In the genomic region with DNA sequence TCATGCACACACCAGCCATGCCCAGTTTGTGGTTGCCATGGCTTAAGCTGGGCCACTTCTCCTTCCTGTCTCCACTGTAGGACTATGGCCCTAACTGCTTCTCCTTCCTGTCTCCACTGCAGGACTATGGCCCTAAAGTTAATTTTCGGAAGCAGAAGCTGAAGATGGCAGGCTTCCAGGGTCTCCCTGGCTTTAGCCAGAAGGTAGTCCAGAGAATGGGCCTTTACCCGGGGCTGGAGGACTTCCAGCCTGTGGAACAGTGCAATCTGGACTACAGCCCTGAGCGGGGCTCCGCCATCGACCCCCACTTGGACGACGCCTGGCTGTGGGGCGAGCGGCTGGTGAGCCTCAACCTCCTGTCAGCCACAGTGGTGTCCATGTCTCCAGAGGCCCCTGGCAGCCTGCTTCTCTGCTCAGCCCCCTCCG, we compare ENCODE assay signal across 9 mouse cellular contexts. TPM values are rescaled to one million over a fixed set of nuclear protein-coding genes. Genes with fewer than 3 reads are reported as not detected.
DNase-seq lines count a peak whose midpoint lies in the region; ATAC-seq and TF ChIP-seq lines count a peak whose summit lies in the region.
"Had no signal": no experiment of that assay in that cellular context is flagged by ENCODE, and none has a peak within 500 bp of the region (broad histone marks: within the 10 kb centered on the region; RNA-seq: fewer than 3 reads in every experiment).

No protein-coding gene starts in this region.

- 60% methylated on average over 10 of the region's 10 CpGs for WGBS in bone marrow, adult 2 months
- 88% methylated on average over 10 of the region's 10 CpGs for WGBS in forebrain, postnatal 0 days

- DNase-seq in cerebellum, adult 11 months, result peak; percentile 31
- DNase-seq in cerebellum, adult 8-10 months, result no peak
- peak; percentile 29 to 57 for DNase-seq in layer of hippocampus, postnatal 14 days (ENCODE audit: low spot score in 2 of 2)
- DNase-seq in layer of hippocampus, postnatal 36 days, result no peak
- DNase-seq in forebrain, postnatal 0 days, result no peak
- DNase-seq in frontal cortex, postnatal 25 days (ENCODE audit: low spot score in 2 of 2), result no peak

- H3K4me3 ChIP-seq in bone marrow, adult 2 months (replicated peaks; ENCODE audit: control insufficient read depth, low read depth, low read length), result peak overlapping the region; percentile 5
- no peak overlapping the region for H3K4me3 ChIP-seq in forebrain, postnatal 0 days (ENCODE audit: low read depth, low read length)
- H3K4me3 ChIP-seq: heart, embryonic 10.5 days had no signal

- no peak overlapping the region for H3K9ac ChIP-seq in forebrain, postnatal 0 days

- H3K27ac ChIP-seq in bone marrow, adult 2 months (ENCODE audit: control insufficient read depth, insufficient read depth, low read depth, low read length, poor library complexity), result peak overlapping the region; percentile 94
- H3K27ac ChIP-seq in forebrain, postnatal 0 days (ENCODE audit: low read depth, low read length), result no peak overlapping the region
- H3K27ac ChIP-seq: heart, embryonic 10.5 days had no signal

- peak; percentile 63 for ATAC-seq in granulocyte monocyte progenitor cell, adult 5-6 weeks (replicated peaks; ENCODE audit: poor library complexity, severe bottlenecking)
- ATAC-seq in forebrain, postnatal 0 days, result no peak

- no peak overlapping the region for H3K4me2 ChIP-seq in forebrain, postnatal 0 days (ENCODE audit: low read depth)

- no peak for TF ChIP-seq CTCF in bone marrow, adult 2 months (IDR thresholded peaks at IDR 0.05; ENCODE audit: control insufficient read depth, insufficient read depth, low read length)
- TF ChIP-seq CTCF in forebrain, postnatal 0 days (IDR thresholded peaks at IDR 0.05; ENCODE audit: low read depth), result no peak

- TF ChIP-seq POLR2A in bone marrow, adult 2 months (IDR thresholded peaks at IDR 0.05; ENCODE audit: borderline replicate concordance, control insufficient read depth, low read depth, low read length), result no peak

- H3K27me3 ChIP-seq in forebrain, postnatal 0 days (ENCODE audit: insufficient read depth, low read length), result no peaks in the 10 kb centered on the region

- peaks cover 34% of the 10 kb centered on the region for H3K36me3 ChIP-seq in forebrain, postnatal 0 days (ENCODE audit: insufficient read depth)

- H3K4me1 ChIP-seq in bone marrow, adult 2 months (ENCODE audit: control insufficient read depth, insufficient read depth, low read length), result peaks cover 5% of the 10 kb centered on the region
- H3K4me1 ChIP-seq in forebrain, postnatal 0 days (ENCODE audit: insufficient read depth), result peaks cover 10% of the 10 kb centered on the region; the same call in 1 of the 2 replicates

- no peaks in the 10 kb centered on the region for H3K9me3 ChIP-seq in forebrain, postnatal 0 days (ENCODE audit: low read length)

RNA-seq across cellular contexts. Expression of a gene that starts 4.1 kb away (rescaled TPM):
- 1 to 10 TPM; 8.4 to 10.0 TPM for total RNA-seq in layer of hippocampus, postnatal 14 days (2021)
- total RNA-seq in layer of hippocampus, postnatal 36 days (2021), result 10 to 100 TPM in 1 of 2 experiments, 1 to 10 TPM in 1; 9.8 to 10.2 TPM
- polyA plus RNA-seq in bone marrow, adult 2 months (2011; ENCODE audit: insufficient read depth, insufficient read length, low replicate concordance, missing spikeins), result 8.8 and 14.2 TPM in 2 replicates
- total RNA-seq in granulocyte monocyte progenitor cell, adult 5-6 weeks (2014; fragmentation: Nextera tagmentation), result 13.7 and 18.2 TPM in 2 replicates
- total RNA-seq in granulocyte monocyte progenitor cell, adult 5-6 weeks (2017), result 5.3 and 11.9 TPM in 2 replicates
- 12.7 and 16.1 TPM in 2 replicates for total RNA-seq in forebrain, postnatal 0 days (2014; rRNA removed)
- polyA plus RNA-seq in forebrain, postnatal 0 days (2015; fragmentation: Nextera tagmentation; extraction: Ambion mirVana), result 16.0 and 16.4 TPM in 2 replicates

RNA-seq across cellular contexts. Expression of a gene that starts 4.2 kb away (rescaled TPM):
- total RNA-seq in layer of hippocampus, postnatal 14 days (2021), result 10 to 100 TPM; 15.1 to 18.5 TPM
- total RNA-seq in layer of hippocampus, postnatal 36 days (2021), result 10 to 100 TPM; 14.5 to 17.3 TPM
- polyA plus RNA-seq in bone marrow, adult 2 months (2011; ENCODE audit: insufficient read depth, insufficient read length, low replicate concordance, missing spikeins), result 41.9 and 61.5 TPM in 2 replicates
- 31.5 and 33.0 TPM in 2 replicates for total RNA-seq in granulocyte monocyte progenitor cell, adult 5-6 weeks (2014; fragmentation: Nextera tagmentation)
- total RNA-seq in granulocyte monocyte progenitor cell, adult 5-6 weeks (2017), result 46.3 and 70.4 TPM in 2 replicates
- total RNA-seq in forebrain, postnatal 0 days (2014; rRNA removed), result 30.0 and 33.3 TPM in 2 replicates
- polyA plus RNA-seq in forebrain, postnatal 0 days (2015; fragmentation: Nextera tagmentation; extraction: Ambion mirVana), result 18.9 and 19.7 TPM in 2 replicates

RNA-seq across cellular contexts. Expression of a gene that starts 23.6 kb away (rescaled TPM):
- 10 to 100 TPM; 73.6 to 82.2 TPM for total RNA-seq in layer of hippocampus, postnatal 14 days (2021)
- total RNA-seq in layer of hippocampus, postnatal 36 days (2021), result 10 to 100 TPM; 64.0 to 75.6 TPM
- polyA plus RNA-seq in bone marrow, adult 2 months (2011; ENCODE audit: insufficient read depth, insufficient read length, low replicate concordance, missing spikeins), result 54.8 and 82.1 TPM in 2 replicates
- 156 and 159 TPM in 2 replicates for total RNA-seq in granulocyte monocyte progenitor cell, adult 5-6 weeks (2014; fragmentation: Nextera tagmentation)
- total RNA-seq in granulocyte monocyte progenitor cell, adult 5-6 weeks (2017), result 125 and 128 TPM in 2 replicates
- total RNA-seq in forebrain, postnatal 0 days (2014; rRNA removed), result 85.0 and 123 TPM in 2 replicates
- 237 and 318 TPM in 2 replicates for polyA plus RNA-seq in forebrain, postnatal 0 days (2015; fragmentation: Nextera tagmentation; extraction: Ambion mirVana)

RNA-seq across cellular contexts. Expression of a gene that starts 30.4 kb away (rescaled TPM):
- 100 to 1,000 TPM; 124 to 127 TPM for total RNA-seq in layer of hippocampus, postnatal 14 days (2021)
- total RNA-seq in layer of hippocampus, postnatal 36 days (2021), result 100 to 1,000 TPM; 144 to 145 TPM
- 13.1 and 33.3 TPM in 2 replicates for polyA plus RNA-seq in bone marrow, adult 2 months (2011; ENCODE audit: insufficient read depth, insufficient read length, low replicate concordance, missing spikeins)
- 24.7 and 38.2 TPM in 2 replicates for total RNA-seq in granulocyte monocyte progenitor cell, adult 5-6 weeks (2014; fragmentation: Nextera tagmentation)
- total RNA-seq in granulocyte monocyte progenitor cell, adult 5-6 weeks (2017), result 26.6 and 29.0 TPM in 2 replicates
- total RNA-seq in forebrain, postnatal 0 days (2014; rRNA removed), result 76.9 and 105 TPM in 2 replicates
- 52.1 and 64.0 TPM in 2 replicates for polyA plus RNA-seq in forebrain, postnatal 0 days (2015; fragmentation: Nextera tagmentation; extraction: Ambion mirVana)

RNA-seq across cellular contexts. Expression of a gene that starts 56.4 kb away (rescaled TPM):
- total RNA-seq in layer of hippocampus, postnatal 14 days (2021), result 1 to 10 TPM; 4.3 to 4.4 TPM
- total RNA-seq in layer of hippocampus, postnatal 36 days (2021), result 1 to 10 TPM; 2.2 to 3.2 TPM
- 16.7 and 31.3 TPM in 2 replicates for polyA plus RNA-seq in bone marrow, adult 2 months (2011; ENCODE audit: insufficient read depth, insufficient read length, low replicate concordance, missing spikeins)
- 43.2 and 82.3 TPM in 2 replicates for total RNA-seq in granulocyte monocyte progenitor cell, adult 5-6 weeks (2014; fragmentation: Nextera tagmentation)
- 24.8 and 25.0 TPM in 2 replicates for total RNA-seq in granulocyte monocyte progenitor cell, adult 5-6 weeks (2017)
- 8.5 and 11.5 TPM in 2 replicates for total RNA-seq in forebrain, postnatal 0 days (2014; rRNA removed)
- polyA plus RNA-seq in forebrain, postnatal 0 days (2015; fragmentation: Nextera tagmentation; extraction: Ambion mirVana), result 5.8 and 9.0 TPM in 2 replicates

Comparison
In these comparisons a context has a peak if more than half of its experiments do, and no peak if none do; other contexts are left out.
1. DNase-seq: peak in cerebellum, adult 11 months (single experiment) and layer of hippocampus, postnatal 14 days (2 of 2); none in cerebellum, adult 8-10 months (single experiment), layer of hippocampus, postnatal 36 days (0 of 2), forebrain, postnatal 0 days (single experiment) and frontal cortex, postnatal 25 days (0 of 2).